Mouse (Mus musculus) liver, embryonic 14.5 days (tissue): ENCODE data around the gene Mdm4.

Experiments used
- CTCF ChIP-seq: IDR thresholded peaks from 2 replicates; pipeline ENCODE4 v1.5.1; 2016; ENCODE audit warnings: antibody characterized with exemption, low read depth, control low read depth
- EP300 ChIP-seq: IDR thresholded peaks from 2 replicates; pipeline ENCODE4 v1.6.1; 2016; ENCODE audit warnings: antibody characterized with exemption, low read depth

GRCm38 (mm10) chr1:133030461-133030860, at the start of gene Mdm4:
- no peak for TF ChIP-seq CTCF
- no peak for TF ChIP-seq EP300
